Mouse (Mus musculus): ENCODE measurements around the gene Nubp2.
A peak's percentile ranks its signal among the peaks of the same experiment; 100 is the strongest.

Nubp2 gene

DNA sequence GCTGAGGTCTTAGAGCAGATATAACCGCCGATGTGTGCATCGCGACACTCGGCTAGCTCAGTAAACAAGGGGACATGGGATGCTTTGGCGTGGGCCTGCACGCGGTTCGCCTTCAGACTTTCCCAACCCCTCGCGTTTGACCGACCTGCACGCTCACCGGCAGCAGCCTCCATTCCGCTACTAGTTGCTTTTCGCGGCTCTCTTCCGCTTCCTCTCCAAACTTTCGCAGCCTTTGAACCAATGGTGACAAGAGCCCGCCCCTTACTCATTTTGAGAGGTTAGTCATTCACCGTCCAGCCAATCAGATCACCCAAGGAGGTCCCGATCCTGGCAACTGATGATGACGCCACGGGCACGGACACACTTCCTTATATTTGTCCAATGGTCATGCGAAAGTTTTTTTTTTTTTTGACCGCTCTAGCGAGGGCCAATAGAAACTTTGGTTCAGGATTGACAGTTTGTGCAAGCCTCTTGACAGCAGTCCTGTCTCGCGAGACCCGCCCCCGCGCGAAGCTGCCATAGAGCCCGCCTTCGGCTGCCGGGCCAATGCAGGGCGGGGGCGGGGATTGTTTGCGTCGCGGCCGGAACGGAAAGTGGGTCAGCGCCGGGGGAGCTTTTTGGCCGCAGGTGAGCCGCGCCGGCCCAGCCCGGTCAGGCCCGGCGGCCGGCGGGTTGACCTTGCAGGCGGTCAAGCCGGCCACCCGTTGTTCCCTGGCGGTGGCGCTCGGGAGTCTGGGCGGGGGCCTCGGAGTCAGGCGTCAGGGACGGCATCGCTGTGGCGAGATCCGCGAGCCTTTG is at the start of gene Nubp2, which contains the start of gene Spsb3:
Gene Nubp2 (minus strand): TSS at position 216 of the 798 bp plus-strand sequence.
Gene Spsb3 (plus strand): TSS at position 510 of the 798 bp plus-strand sequence.
- peak; percentile 94 for DNase-seq (ENCODE audit: low spot score)

DNA sequence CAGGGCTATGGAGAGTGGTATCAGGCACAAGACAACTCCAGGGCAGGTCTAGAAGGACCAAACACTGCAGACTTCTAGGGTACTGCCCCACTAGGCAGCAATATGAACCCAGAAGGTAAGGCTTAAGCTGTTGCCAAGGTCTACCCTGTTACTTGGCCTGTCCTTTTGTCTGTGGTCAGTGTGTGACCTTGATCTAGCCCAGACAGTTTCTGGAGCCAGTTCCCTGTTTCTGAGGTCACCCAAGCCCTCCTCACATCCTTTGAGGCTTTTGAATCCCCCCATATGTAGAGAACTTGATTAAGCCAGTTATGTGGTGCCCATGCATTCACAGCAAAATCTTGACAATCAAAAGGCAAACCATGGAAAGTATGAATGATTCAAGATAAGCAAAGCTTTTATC is 49.5 kb upstream of the Nubp2 start:
- no peak for DNase-seq (ENCODE audit: low spot score)

GRCm38 (mm10) chr17:24934926-24935325 is 48.8 kb upstream of the Nubp2 start:
- DNase-seq (ENCODE audit: low spot score) = no peak

GRCm38 (mm10) chr17:24933163-24933562 is 47.0 kb upstream of the Nubp2 start:
- DNase-seq (ENCODE audit: low spot score) = no peak

DNA sequence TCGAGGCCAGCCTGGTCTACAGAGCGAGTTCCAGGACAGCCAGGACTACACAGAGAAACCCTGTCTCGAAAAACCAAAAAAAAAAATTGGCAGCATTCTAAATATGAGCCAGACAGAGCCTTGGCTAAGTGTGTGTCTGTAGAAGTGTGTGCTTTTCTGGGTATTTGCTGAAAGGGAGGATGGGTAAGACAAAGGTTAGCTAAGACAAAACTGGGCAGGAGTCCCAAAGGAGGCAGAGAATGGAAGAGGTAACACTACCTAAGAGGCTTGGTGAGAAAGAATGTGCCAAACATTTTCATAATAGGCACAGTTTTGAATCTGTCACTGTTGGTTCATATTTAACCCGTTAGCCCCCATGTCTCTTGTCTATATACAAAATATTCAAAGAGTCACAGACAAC is 46.3 kb upstream of the Nubp2 start:
- no peak for DNase-seq (ENCODE audit: low spot score)

- DNase-seq (ENCODE audit: low spot score) = no peak
Measured at GRCm38 (mm10) chr17:24929506-24929905, 43.4 kb upstream of the Nubp2 start.

DNA sequence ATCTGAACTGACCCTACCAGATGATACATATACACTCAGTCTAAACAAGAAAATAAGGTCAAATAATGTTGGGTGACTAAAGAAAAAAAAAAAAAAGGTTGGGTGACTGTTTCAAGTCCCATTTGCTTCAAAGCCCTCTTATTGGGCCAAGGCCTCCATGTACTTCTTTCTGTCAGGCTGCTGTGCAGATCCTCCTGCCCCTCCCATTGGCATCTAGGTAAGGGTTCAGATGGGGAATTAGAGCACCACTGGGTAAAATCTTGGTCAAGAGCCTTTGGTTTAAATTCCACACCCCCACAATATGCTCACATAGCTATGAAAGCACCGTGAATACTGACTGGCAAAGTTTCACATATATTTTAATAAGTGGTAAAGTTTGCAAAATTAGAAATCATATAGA is 37.1 kb upstream of the Nubp2 start:
- DNase-seq (ENCODE audit: low spot score) = no peak

GRCm38 (mm10) chr17:24913984-24914383 is 27.8 kb upstream of the Nubp2 start:
- no peak for DNase-seq (ENCODE audit: low spot score)

GRCm38 (mm10) chr17:24907591-24907990 is 21.4 kb upstream of the Nubp2 start:
- DNase-seq (ENCODE audit: low spot score) = no peak

- DNase-seq (ENCODE audit: low spot score) = no peak
Measured at GRCm38 (mm10) chr17:24903767-24904166, 17.6 kb upstream of the Nubp2 start.

GRCm38 (mm10) chr17:24902671-24903474 is 16.7 kb upstream of the Nubp2 start:
- no peak for DNase-seq (ENCODE audit: low spot score)

- DNase-seq (ENCODE audit: low spot score) = no peak
Measured at GRCm38 (mm10) chr17:24902124-24902523, 16.0 kb upstream of the Nubp2 start.

DNA sequence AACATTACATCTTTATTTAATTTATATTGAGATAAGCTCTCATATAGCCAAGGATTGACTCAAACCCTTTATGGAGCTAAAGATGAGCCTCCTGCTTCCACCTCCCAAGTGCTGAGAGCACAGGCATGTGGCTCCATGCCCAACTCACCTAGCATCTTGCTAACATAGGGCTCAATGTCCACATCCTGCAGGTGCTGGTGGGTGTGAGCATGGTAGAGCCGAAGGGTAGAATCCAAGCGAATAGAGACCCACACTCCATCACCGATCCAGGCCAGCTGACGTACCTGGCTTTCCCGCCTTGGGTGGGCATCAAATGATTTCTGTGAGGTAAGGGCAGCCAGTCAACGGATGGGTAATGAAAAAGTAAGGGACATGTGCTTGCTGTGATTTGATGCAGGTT is 13.9 kb upstream of the Nubp2 start:
- DNase-seq (ENCODE audit: low spot score) = no peak

GRCm38 (mm10) chr17:24899153-24899552 is 13.0 kb upstream of the Nubp2 start:
- no peak for DNase-seq (ENCODE audit: low spot score)

GRCm38 (mm10) chr17:24898041-24898854 is 12.1 kb upstream of the Nubp2 start:
- no peak for DNase-seq (ENCODE audit: low spot score)

DNA sequence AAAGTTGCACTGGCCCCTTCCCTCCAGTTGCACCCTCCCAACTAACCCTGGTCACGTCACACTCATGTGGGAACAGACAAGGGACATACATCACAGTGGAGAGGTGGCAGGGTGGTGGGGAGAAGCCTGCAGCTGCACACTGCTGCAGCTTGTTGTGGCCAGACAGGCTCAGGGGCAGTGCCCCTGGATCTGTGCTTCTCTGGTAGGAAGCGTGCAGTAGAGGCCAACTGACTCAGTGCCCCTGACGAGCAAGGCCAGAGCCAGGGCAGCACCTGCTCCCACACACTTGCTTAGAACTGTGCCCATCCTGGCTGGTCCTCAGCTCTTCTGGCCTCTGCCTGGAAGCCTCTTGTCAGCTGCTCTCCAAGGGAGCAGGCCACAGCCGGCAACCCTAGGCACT is 11.5 kb upstream of the Nubp2 start:
- DNase-seq (ENCODE audit: low spot score) = no peak

- no peak for DNase-seq (ENCODE audit: low spot score)
Measured at GRCm38 (mm10) chr17:24896993-24897269, 10.8 kb upstream of the Nubp2 start.

GRCm38 (mm10) chr17:24896241-24896992 is 10.3 kb upstream of the Nubp2 start, which contains the start of gene Nme3:
Gene Nme3 (plus strand): TSS chr17:24896500.
- peak; percentile 66 for DNase-seq (ENCODE audit: low spot score)

GRCm38 (mm10) chr17:24895571-24896240 is 9.6 kb upstream of the Nubp2 start:
- no peak for DNase-seq (ENCODE audit: low spot score)

- peak; percentile 71 for DNase-seq (ENCODE audit: low spot score)
Measured at GRCm38 (mm10) chr17:24894995-24895547, 8.9 kb upstream of the Nubp2 start, which contains the start of the genes Eme2 and Mrps34. Gene Eme2 (minus strand): TSS chr17:24895087. Gene Mrps34 (plus strand): TSS chr17:24895116.
